Mouse (Mus musculus): ENCODE measurements around the gene Nhej1. TPM values are rescaled to one million over a fixed set of nuclear protein-coding genes. Genes with fewer than 3 reads are reported as not detected.
A peak's percentile ranks its signal among the peaks of the same experiment; 100 is the strongest.

Nhej1 gene
- total RNA-seq, 1 experiment from 2014 or later, result 4.3 TPM

DNA sequence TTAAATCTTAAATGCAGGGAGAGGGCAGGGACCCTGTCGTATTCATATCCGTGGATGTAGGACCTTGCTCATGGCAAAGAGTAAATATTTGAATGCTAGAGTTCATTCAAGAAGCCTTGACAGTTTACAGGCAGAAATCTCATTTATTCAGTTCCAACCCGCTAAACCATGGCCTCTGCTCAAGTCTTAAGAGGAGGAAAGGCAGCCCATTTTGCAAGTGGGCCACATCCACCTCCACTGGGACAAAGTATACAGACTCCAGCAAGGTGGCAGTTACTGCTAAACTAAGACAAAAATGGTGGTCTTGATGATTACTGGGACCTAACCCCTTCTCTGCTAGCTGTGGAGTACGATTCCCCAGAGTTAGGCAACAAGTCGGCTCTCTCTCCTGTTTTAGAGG is 418 bp upstream of the Nhej1 start:
- DNase-seq, result no peak

DNA sequence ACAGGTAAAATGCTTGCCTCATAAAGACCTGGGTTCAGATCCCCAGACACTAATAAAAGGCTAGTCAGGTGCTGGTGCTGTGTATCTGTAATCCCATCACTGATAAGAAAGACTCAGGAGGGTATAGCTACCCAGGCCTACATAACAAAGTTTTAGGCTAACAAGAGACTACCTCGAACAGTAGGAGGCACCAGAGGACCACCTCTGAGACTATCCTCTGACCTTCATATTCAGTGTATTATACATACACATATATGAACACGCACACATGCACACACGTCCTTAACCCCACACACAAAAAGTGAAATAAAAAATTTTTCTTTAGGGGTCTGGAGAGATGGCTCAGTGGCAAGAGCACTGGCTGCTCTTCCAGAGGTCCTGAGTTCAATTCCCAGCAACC is 2.8 kb downstream of the Nhej1 start:
- no peak for DNase-seq

DNA sequence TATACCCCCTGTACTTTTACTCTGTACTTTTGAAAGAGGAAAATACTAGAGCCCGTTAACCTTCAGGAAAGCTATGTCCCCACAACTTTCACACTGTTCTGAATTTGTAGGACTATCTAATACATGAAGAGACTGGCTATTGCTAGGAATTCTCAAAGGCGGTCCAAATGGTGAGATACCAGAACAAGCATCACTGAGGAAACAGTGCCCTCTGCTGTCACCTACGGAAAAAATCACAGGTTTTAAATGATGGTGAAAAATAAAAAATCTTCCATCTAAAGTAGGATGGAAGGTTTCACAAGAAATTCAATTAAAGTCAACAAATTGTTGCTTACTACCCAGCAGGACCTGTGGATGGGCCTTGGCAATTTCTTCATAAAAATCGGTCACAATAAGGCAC is 72.9 kb downstream of the Nhej1 start:
- DNase-seq, result peak; percentile 16

DNA sequence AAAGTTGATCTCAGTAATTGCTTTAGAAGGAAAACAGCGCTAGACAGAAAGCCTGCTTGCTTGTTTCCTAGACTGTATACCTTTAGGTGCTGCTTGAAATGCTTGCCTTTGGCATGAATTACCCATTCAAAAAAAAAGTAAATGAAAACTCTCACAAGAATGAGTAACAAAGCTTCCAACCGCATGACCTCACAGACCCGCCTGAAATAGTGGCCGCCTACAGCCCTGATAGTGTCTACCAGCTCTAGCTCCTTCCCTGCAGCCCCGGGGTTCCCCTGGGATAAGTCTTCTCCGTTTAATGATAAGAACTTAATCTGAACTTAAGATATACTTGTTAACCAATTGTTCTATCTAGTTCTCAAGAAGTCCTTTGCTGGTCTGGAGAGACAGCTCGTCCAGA is 73.6 kb downstream of the Nhej1 start:
- no peak for DNase-seq

DNA sequence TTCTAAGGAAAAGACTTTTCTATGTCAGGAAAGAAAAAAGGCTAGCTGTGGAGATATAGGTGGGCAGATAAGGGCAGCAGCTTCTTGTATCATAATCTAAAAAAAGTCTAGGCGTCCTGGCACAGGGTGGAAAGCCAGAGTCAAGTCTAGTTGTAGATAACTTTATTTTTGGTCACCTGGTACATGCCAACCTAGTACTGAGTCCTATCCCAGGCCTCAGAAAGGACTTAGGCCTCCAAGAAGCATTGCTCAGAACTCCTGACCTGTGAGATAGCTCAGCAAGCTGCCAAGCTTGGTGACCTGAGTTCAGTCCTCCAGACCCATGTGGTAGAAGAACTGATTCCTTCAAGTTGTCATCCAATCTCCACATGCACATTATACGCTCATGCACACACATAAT is 76.4 kb downstream of the Nhej1 start:
- no peak for DNase-seq

DNA sequence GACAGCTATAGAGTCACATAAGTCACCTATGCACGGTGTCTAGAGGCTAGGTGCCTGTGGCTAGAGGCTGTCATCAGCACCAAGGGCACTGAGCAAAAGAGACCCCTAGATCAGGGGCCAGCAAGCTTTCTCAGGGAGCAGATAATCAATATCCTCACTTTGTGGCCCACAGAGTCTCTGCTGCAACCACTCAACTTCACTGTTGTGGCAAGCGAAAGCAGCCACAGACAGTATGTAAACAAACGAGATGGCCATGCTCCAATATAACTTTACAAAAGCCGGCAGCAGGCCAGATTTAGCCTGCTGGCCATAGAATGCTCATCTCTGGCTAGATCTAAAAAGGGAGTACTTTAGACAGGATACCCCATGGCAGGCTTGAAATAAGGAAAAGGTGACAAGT is 77.0 kb downstream of the Nhej1 start:
- no peak for DNase-seq

DNA sequence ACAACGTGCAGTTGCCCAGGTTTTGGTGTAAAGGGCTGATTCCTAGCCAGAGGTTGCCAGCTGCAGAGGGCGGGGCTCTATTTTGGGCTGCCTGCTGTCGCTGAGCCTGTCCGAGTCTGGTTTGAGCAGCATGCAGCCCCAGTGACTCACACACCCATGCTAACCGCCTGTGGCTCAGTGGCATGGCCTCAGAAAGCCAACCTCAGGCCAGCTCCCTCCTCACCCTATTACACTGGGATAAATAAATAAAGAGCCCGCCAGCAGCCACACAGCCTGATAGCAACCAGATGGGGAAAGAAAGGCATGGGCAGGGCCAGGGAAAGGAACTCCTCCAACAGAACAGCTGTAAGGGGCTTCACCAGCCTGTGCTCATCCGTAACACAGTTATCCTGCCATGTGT is 84.6 kb downstream of the Nhej1 start:
- DNase-seq, result no peak

DNA sequence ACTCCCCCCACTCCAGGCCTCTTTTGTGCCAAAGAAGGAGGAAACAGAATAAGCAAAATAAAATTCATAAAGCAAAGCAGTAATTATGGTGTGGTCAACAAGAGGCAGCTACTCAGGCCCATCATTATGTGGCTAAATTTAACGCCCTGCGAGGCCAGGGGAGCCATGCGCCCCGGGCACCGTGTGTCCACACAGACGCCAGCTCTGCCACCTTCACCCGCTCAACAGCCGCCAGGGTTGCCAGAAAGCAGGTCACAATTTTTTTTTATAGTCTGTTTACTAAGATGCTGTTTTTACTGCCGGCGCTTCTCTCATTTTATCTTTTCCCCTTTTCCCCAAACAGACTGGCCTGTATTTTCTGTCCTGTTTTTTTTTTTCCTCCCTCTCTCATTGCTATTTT is 93.0 kb downstream of the Nhej1 start:
- DNase-seq, result no peak

DNA sequence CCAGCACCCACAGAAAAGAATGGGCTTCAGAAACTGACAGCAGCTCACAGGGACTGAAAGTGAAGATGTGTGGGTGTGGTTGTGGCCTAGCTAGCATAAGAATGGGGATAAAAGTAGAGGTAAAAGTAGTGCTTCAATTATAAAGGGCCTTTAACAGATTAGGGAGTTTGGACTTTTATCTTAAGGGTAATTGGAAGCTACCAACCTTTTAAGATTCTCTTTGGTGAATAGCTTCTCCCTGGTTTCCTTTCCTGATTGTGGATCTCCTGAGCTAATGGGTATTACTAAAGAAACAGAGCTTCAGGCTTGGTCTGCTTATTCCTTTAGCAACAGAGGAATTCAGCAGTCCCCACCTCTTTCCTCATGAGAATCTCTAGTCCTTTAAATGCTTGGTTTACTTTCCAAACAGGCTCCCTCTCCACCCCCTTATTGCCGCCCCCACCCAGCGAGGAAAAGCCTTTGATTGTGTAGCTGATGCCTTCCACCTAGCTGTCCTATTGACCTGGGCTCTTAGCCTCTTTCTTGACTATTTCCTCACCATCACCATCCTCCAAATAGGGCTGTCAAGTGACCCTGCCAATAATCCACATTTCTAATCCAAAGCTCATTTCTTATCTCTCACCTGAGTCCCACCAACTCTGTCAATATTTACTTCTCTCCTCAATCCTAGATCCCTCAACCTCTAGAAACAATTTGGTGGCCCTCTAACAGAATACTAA is 97.8 kb downstream of the Nhej1 start:
- DNase-seq, result no peak

DNA sequence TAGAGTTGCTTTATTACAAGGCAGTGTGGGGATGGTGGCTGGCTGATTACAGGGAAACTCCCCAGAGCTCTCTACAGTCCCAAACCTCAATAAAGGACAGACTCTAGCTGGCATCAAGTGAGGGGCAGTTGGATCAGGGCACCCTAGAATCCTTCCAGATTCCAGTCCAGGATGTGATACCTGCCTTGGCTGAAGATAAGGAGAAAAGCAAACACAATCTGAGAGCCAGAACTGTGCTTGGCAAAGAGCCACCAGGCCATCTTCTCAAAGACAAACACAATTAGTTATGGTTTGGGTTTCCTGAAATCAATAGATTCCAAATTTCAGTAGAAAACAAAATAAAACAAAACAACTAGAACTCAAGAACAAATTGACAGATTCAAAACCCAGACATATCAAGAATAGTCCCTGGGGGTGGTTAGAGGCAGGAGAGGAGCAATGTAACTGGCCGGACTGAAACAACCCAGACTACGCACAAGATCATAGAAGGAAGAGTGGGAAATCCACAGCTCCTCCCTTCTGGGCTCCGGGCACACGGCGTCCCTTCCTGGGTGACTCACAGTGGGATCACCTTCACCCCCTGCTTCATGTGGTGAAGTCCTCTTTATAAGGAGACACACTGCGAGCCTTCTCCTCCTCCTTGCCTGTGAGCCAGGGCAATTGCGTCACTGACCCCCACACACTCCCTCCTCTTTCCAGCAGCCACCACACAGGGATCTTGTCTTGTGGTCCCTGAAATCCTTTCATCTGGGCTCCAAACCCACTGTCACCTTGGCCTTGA is 100.4 kb downstream of the Nhej1 start:
- peak; percentile 47 for DNase-seq

DNA sequence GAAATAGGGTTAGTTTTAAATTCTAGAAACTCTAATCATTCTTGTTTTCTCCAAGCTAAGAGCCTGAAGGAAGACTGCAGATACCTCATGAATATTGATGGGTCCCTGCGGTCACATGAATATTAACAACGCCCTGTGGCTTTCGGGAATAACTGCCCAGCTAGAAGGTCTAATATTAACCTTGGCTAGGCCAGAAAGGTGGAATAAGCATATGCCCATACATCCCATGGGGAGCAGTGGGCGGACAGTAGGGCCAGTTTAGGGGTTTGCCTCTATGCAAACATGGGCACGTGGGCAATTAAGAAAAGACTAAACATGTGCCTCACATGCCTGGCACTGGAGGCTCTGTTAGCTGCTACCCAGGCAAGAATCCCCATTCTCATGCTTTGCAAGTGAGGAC is 102.8 kb downstream of the Nhej1 start:
- DNase-seq, result no peak

DNA sequence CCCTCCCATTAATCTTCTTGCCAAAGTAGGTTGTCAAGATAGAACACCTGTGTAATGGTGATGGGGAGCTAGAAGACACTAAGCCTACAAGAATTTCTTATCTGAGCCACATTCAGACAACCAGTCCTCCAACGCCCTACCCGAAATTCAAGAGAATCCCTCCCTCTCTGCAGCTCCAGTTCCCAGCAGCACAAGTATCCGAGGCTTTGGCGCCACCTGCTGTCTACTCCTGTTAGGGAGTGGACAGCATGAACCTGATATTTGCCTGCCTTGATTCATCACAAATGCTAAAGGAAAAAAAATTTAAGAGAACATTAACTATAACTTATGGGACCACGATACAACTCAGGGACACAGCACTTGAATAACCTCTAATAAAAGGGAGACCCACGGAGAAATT is 108.2 kb downstream of the Nhej1 start:
- DNase-seq, result peak; percentile 90

DNA sequence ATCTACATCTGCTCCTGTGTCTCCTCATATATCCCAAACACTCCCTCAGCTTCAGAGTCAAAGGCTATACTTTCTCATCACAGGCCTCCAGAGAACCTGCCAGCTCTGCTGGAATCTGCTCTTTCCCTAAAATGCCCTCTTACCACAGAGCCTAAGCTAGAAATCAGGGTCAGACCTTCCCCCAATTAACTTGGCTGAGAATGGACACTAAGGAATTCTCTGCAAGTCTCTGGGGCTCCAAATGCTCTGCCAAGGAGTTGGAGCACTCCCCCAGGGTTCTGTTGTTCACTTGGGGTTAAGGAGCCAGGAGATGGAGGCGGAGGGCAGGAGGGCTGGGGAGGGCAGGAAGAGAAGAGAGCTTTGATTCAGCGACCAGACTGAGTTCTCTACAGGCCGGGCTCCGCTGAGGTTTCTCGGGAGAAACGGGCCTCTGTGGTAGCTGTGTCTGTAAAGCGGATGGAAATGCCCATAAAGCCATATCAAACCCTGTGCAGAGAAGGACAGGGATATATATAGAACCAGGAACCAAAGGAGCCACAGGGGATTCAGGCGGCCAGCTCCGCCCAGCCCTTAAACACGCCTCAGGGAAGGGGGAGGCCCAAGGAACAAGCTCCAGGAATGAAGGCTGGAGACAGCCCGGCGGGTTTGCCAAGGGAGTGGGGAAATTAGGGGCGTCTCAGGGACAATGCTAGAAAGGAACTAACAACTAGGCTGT is 109.3 kb downstream of the Nhej1 start:
- peak; percentile 43 for DNase-seq

DNA sequence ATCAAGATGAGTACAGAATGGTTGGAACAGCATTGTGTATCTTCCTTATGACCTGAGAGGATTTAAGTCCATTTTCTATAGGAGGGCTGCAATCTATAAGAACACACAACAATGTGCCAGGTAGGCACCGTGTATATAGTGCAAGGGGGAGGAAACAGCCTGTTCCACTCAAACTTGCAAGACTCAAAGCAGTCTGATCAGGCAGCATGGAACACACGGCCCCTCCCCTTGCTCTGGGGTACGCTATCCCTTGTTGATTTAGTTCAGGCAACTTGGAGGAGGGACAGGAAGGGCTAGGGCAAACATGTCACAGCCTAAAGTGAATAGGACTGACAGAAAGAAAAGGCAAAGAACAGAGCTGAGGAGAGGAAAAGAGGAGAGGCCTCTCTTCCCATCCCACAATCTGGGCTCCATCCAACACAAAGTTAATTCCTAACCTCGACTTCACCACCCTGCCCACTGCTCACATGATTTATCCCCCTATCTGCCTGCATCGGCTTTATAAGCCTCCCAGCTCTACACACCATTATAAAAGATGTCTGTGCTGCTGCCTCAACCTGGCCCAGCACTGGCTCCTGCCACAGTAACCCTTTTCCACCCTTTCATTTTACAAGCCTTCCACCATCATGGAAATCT is 110.7 kb downstream of the Nhej1 start:
- DNase-seq, result no peak

DNA sequence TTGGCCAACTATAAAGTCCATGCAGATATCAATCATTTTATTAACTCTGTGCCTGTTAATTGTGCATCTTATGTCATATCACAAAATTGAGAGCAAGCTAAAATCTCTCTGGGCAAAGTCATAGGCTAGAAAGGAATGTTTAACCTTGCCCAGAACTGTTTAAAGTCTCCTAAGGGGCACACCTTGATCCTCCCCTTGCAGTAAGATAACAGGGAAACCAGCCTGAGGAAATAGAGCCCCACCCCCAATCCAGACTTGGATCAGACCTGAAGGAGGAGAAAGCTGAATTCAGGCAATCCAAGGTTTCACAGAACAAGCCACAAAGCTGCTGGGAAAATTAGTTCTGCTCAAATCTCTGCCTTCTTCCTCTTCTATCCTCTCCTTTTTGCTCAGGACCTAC is 114.2 kb downstream of the Nhej1 start:
- DNase-seq, result no peak

DNA sequence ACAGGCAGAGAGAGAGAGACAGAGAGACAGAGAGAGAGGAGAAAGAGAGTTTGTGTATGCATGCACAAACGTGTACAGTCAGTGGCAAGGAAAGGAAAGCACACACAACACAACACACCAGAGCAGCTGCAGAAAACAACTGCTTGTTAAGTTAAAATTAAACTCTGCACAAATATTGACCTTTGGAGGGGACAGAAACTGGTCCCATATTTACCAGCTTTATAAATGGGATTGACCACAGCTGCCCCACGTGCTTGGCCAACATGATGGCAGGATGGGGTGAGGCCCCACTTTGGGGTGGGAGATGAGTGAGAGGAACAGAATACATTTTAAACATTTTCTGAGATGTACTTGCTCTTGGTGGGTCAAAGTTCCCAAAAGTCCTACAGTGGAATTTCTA is 114.8 kb downstream of the Nhej1 start:
- DNase-seq, result no peak

DNA sequence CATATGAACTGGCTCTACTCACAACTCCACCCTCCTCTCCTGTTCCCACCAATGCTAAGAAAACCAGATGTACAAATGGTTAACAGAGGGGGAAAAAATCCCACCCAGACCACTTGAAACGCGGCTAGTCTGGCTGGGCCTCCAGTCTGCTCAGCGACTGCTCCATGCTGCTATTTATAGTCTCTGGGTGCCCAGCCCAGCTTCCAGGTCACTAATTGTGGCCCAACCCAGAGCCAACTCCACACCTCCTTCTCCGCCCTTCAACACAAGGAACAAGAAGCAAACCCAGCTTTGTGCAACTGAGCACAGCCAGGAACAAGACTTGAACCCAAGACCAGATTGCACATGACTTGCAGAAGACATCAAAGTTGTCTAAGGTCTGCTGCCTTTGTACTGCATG is 119.0 kb downstream of the Nhej1 start:
- DNase-seq, result no peak

DNA sequence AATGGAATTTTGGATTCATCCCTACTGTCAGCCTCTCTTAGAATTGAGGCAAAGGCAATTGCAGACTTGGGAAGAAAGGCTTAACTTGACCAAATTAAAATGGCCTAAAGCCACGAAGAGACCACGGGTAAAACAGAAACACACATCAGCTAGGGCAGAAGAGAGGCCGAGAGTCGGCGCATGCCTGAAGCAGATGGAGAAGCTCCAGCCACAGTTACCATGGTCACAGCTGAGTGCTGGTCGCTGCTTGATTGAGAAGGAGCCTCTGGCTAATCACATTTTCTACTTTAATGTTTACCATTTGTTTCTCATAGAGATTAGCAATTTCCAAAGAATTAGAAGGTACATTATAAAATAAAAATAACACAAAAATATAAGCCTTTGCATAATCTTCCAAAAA is 123.8 kb downstream of the Nhej1 start:
- no peak for DNase-seq

DNA sequence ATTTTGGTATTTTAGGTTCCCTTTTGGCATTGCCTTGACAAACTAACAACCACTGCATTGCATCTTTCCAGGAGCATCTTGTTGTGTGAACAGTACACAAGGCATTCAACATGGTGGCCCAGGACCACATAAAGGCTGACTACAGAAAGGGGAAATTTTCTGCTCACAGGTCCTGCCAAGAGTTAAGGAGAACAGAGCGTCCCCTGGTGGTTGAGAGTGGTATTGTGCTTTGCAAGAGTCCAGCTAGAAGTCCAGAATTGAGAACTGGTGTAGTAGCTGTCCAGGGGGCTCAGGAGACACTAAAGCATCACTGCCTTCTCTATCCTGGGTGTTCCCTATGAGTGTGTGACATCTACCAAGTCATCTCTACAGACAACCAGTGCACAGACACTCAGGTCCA is 124.5 kb downstream of the Nhej1 start:
- DNase-seq, result peak; percentile 72

DNA sequence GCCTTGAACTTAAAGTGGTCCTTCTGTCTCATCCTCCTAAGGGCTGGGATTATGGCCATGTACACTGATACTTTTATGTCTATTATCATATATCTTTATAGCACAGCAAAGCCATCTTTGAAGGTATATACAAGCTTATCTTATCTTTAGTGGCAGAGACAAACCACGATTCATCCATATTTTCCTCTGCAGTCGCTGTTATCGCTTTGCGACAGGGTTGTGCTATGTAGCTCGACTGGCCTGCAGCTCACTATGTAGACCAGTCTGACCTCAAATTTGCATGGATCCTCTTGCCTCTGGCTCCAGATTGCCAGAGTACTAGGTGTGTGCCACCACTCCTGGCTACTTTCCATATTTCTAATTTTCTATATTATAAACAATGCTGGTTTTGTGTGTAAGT is 125.8 kb downstream of the Nhej1 start:
- DNase-seq, result no peak

DNA sequence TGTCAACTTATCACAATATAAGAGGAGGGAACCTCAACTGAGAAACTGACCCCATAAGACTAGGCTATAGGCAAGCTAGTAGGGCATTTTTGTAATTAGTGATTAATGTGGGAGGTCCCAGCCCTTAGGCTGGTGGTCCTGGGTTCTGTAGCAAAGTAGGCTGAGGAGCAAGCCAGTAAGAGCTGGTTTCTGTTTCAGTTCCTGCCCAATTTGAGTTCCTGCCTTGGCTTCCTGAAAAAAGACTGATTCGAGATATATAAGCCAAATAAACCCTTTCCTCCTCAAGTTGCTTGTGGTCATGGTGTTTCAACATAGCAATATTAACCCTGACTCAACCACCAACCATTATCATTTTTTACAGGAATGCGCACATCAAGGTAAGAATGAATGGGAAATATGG is 127.8 kb downstream of the Nhej1 start:
- DNase-seq, result no peak

DNA sequence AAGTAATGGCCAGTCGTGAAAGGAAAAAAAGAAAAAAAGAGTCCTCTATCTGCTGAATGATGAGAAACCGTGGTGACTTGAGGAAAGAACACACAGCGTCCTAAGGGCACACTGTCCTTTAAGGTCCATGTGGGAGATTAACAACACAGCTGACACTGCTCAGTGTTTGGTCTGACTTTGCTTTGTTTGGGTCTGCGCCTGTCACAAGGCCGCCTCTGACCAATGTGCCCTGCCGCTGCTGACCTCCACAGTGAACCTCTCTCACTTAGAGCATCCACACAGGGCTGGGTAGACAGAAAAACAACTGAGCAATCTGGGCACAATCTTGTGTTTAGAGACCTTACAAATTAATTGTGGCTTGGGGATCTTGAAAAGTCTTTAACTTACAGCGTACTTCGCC is 148.0 kb downstream of the Nhej1 start:
- no peak for DNase-seq

DNA sequence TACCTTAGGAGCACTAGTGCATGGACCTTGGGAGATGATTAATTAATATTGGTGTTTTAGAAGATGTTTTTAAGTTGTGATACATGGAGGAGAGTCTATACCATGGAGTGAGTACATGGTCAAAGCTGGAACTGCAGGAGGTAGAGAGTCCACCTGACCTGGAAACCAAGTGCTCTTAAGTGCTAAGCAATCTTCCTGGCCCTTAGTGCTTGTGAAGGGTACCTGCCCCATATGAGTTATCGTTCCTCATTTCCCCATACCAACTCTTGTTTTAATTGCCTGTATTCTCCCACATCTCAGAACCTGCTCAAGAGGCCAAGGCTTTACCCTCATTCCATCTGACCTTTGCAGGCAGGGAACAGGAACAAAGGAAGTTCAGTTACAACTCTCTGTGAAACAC is 149.1 kb downstream of the Nhej1 start:
- DNase-seq, result no peak

All from adrenal gland, postnatal 14 days (tissue).